Mouse (Mus musculus): ENCODE data around the gene Tnnc1. TPM values are rescaled to one million over a fixed set of nuclear protein-coding genes. Genes with fewer than 3 reads are reported as not detected.

The Tnnc1 gene
- polyA plus RNA-seq, 1 experiment from 2014 or later: 8.9 TPM

DNA sequence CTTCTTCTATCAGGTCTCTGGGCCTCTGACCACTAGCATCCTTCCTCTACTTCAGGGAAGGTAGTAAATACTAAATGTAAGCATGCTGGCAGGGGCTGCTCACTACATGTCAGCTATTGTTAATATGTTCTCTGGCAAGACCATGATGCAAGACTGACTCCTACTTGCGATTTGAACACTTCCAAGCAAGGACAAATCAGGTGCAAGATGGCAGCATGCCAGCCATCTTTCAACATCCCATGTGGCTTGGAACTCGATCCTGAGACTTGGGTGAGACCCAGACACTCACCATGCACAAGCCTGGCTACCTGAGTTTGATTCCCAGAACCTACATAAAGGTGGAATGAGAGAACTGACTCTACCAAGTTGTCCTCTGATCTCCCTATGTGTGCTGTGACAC, 16.2 kb upstream of the Tnnc1 start:
- Histone ChIP-seq H3K9ac (ENCODE audit: low read depth, low read length) (no peak overlapping the region), H3K4me3 (ENCODE audit: low read depth, low read length) (no peak overlapping the region), H3K27ac (ENCODE audit: low read depth, low read length) (no peak overlapping the region), H3K4me1 (replicated peaks; ENCODE audit: control insufficient read depth, insufficient read depth, low read length) (no peaks in the 10 kb centered on the region), H3K9me3 (ENCODE audit: control insufficient read depth, low read length) (no peaks in the 10 kb centered on the region), H3K36me3 (ENCODE audit: control insufficient read depth, insufficient read depth, low read length) (peaks cover 32% of the 10 kb centered on the region), H3K27me3 (ENCODE audit: control insufficient read depth, insufficient read depth, low read length) (no peaks in the 10 kb centered on the region), H3K4me2 (replicated peaks; ENCODE audit: low read depth, low read length) (no peak overlapping the region)
- WGBS: 95% methylated on average over 2 of the region's 2 CpGs
- DNase-seq (ENCODE audit: low spot score) (no peak), ATAC-seq (ENCODE audit: low FRiP score) (no peak)

DNA sequence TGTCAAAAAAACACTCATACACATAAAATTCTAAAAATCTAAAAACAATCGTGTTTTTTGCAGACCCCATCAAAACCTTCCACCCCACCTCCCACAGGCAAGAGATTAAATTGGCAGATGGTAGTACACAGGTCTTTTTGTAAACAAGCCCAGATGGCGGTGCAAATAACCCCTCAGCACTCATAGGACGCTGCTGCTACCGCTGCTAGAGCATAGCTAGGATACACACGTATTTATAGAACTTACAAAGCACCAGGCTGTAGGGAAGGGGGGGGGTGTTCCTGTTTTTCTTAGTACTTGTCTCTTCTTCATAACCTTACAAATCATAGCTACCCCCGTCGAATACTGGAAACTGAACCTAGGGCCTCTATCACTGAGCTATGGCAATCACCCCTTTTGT, 14.3 kb upstream of the Tnnc1 start:
- DNase-seq (ENCODE audit: low spot score) (no peak), ATAC-seq (ENCODE audit: low FRiP score) (no peak)
- H3K9me3 ChIP-seq (ENCODE audit: control insufficient read depth, low read length): no peaks in the 10 kb centered on the region
- H3K4me1 ChIP-seq (replicated peaks; ENCODE audit: control insufficient read depth, insufficient read depth, low read length): no peaks in the 10 kb centered on the region
- H3K36me3 ChIP-seq (ENCODE audit: control insufficient read depth, insufficient read depth, low read length): peaks cover 25% of the 10 kb centered on the region
- 91% methylated on average over 7 of the region's 7 CpGs for WGBS
- no peak overlapping the region for H3K4me3 ChIP-seq (ENCODE audit: low read depth, low read length)
- H3K27me3 ChIP-seq (ENCODE audit: control insufficient read depth, insufficient read depth, low read length): no peaks in the 10 kb centered on the region
- H3K4me2 ChIP-seq (replicated peaks; ENCODE audit: low read depth, low read length): no peak overlapping the region
- no peak overlapping the region for H3K27ac ChIP-seq (ENCODE audit: low read depth, low read length)
- no peak overlapping the region for H3K9ac ChIP-seq (ENCODE audit: low read depth, low read length)

DNA sequence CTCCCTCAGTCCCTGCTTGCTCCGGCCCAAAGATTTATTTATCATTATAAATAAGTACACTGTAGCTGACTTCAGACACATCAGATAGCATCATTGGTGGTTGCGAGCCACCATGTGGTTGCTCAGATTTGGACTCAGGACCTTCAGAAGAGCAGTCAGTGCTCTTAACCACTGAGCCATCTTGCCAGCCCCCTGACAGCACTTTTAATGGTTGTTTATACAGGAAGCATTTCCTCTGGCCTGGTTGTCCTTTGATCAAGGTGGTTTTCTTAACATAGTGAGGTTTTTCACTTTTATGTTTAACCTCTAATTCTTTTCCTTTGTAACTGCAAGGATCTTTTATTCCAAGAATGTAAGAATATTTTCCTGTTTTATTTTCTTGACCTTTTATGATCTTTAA, 13.7 kb upstream of the Tnnc1 start:
- no peak overlapping the region for H3K9ac ChIP-seq (ENCODE audit: low read depth, low read length)
- no peaks in the 10 kb centered on the region for H3K27me3 ChIP-seq (ENCODE audit: control insufficient read depth, insufficient read depth, low read length)
- H3K36me3 ChIP-seq (ENCODE audit: control insufficient read depth, insufficient read depth, low read length): peaks cover 25% of the 10 kb centered on the region
- no peak overlapping the region for H3K27ac ChIP-seq (ENCODE audit: low read depth, low read length)
- no peak for DNase-seq (ENCODE audit: low spot score)
- no peak for ATAC-seq (ENCODE audit: low FRiP score)
- H3K4me2 ChIP-seq (replicated peaks; ENCODE audit: low read depth, low read length): no peak overlapping the region
- no peak overlapping the region for H3K4me3 ChIP-seq (ENCODE audit: low read depth, low read length)
- no peaks in the 10 kb centered on the region for H3K4me1 ChIP-seq (replicated peaks; ENCODE audit: control insufficient read depth, insufficient read depth, low read length)
- H3K9me3 ChIP-seq (ENCODE audit: control insufficient read depth, low read length): no peaks in the 10 kb centered on the region
- WGBS: 97% methylated on average over 2 of the region's 2 CpGs

DNA sequence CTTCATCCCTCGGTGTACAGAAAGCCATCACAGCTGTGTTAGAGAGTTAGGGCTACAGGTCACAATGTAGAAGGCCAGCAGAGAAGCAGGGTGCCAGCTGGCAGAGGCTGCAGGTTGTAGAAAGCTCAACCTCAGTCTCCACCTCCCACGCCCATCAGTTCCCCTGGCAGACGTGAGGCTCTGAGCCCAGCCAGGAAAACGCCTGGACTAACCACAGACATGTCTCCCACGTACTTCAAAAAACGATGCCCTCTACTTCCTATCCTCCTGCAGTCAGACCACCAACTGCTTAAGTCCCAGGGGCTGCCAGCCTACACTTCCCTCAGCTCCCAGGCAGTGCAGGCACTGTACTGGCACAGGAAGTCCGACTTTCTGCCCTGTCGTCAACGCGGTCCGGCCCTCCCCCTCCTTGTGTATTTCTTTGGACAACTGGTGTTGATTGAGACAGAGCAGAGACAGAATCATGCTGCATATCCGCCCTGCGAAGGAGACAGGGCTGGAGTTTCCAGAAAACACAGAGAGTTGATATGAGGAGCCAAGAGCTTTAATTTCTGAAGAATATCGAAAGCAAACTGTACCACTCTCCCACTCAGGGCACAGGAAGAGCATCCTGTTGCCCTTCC, 13.1 kb upstream of the Tnnc1 start:
- no peaks in the 10 kb centered on the region for H3K4me1 ChIP-seq (replicated peaks; ENCODE audit: control insufficient read depth, insufficient read depth, low read length)
- H3K36me3 ChIP-seq (ENCODE audit: control insufficient read depth, insufficient read depth, low read length): peaks cover 25% of the 10 kb centered on the region
- no peaks in the 10 kb centered on the region for H3K27me3 ChIP-seq (ENCODE audit: control insufficient read depth, insufficient read depth, low read length)
- H3K9me3 ChIP-seq (ENCODE audit: control insufficient read depth, low read length): no peaks in the 10 kb centered on the region
- no peak overlapping the region for H3K4me3 ChIP-seq (ENCODE audit: low read depth, low read length)
- H3K4me2 ChIP-seq (replicated peaks; ENCODE audit: low read depth, low read length): no peak overlapping the region
- H3K27ac ChIP-seq (ENCODE audit: low read depth, low read length): no peak overlapping the region
- no peak overlapping the region for H3K9ac ChIP-seq (ENCODE audit: low read depth, low read length)
- DNase-seq (ENCODE audit: low spot score) (no peak), ATAC-seq (ENCODE audit: low FRiP score) (no peak)
- WGBS: 84% methylated on average over 14 of the region's 14 CpGs

DNA sequence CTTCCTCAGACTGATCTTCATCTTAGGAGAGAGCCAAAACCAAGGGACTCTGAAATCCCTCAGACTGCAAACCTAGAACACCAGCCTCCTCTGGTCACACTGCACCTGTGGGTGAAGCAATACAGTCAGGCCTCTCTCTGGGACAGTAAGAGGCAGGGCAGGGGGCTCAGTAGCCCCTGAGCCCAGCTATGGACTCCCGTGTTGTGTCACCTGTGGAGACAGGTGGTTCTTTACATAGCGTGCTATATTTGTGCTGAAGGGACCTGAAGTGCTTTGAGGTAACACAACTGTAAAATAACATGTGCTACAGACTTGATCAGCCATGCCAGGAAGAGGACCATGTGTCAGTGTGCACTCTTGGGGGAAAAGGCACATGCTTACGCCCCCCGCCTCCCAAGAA, 12.6 kb upstream of the Tnnc1 start:
- ATAC-seq (ENCODE audit: low FRiP score) (no peak), DNase-seq (ENCODE audit: low spot score) (no peak)
- no peaks in the 10 kb centered on the region for H3K4me1 ChIP-seq (replicated peaks; ENCODE audit: control insufficient read depth, insufficient read depth, low read length)
- no peak overlapping the region for H3K9ac ChIP-seq (ENCODE audit: low read depth, low read length)
- no peak overlapping the region for H3K27ac ChIP-seq (ENCODE audit: low read depth, low read length)
- no peak overlapping the region for H3K4me3 ChIP-seq (ENCODE audit: low read depth, low read length)
- H3K36me3 ChIP-seq (ENCODE audit: control insufficient read depth, insufficient read depth, low read length): peaks cover 23% of the 10 kb centered on the region
- WGBS: 93% methylated on average over 4 of the region's 4 CpGs
- H3K4me2 ChIP-seq (replicated peaks; ENCODE audit: low read depth, low read length): no peak overlapping the region
- no peaks in the 10 kb centered on the region for H3K9me3 ChIP-seq (ENCODE audit: control insufficient read depth, low read length)
- no peaks in the 10 kb centered on the region for H3K27me3 ChIP-seq (ENCODE audit: control insufficient read depth, insufficient read depth, low read length)

DNA sequence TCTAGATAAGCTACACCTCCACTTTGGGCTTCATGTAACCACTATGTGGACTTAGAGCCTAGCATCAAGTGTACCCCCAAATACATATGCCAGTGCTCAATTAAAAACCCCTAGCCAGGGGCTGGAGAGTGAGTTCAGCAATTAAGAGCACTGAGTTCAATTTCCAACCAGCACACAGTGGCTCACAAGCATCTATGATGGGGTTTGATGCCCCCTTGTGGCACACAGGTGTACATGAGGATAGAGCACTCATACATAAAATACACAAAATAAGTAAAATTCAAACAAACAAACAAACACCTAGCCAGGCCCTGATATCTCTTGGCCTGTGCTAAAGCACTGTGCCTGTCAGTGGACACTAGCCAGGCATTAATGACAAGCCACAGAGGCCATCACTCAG, 12.1 kb upstream of the Tnnc1 start:
- Histone ChIP-seq H3K4me1 (replicated peaks; ENCODE audit: control insufficient read depth, insufficient read depth, low read length) (no peaks in the 10 kb centered on the region), H3K36me3 (ENCODE audit: control insufficient read depth, insufficient read depth, low read length) (peaks cover 18% of the 10 kb centered on the region), H3K27me3 (ENCODE audit: control insufficient read depth, insufficient read depth, low read length) (no peaks in the 10 kb centered on the region), H3K9me3 (ENCODE audit: control insufficient read depth, low read length) (no peaks in the 10 kb centered on the region), H3K4me3 (ENCODE audit: low read depth, low read length) (no peak overlapping the region), H3K27ac (ENCODE audit: low read depth, low read length) (no peak overlapping the region), H3K9ac (ENCODE audit: low read depth, low read length) (no peak overlapping the region), H3K4me2 (replicated peaks; ENCODE audit: low read depth, low read length) (no peak overlapping the region)
- DNase-seq (ENCODE audit: low spot score): peak; percentile 26
- no peak for ATAC-seq (ENCODE audit: low FRiP score)

DNA sequence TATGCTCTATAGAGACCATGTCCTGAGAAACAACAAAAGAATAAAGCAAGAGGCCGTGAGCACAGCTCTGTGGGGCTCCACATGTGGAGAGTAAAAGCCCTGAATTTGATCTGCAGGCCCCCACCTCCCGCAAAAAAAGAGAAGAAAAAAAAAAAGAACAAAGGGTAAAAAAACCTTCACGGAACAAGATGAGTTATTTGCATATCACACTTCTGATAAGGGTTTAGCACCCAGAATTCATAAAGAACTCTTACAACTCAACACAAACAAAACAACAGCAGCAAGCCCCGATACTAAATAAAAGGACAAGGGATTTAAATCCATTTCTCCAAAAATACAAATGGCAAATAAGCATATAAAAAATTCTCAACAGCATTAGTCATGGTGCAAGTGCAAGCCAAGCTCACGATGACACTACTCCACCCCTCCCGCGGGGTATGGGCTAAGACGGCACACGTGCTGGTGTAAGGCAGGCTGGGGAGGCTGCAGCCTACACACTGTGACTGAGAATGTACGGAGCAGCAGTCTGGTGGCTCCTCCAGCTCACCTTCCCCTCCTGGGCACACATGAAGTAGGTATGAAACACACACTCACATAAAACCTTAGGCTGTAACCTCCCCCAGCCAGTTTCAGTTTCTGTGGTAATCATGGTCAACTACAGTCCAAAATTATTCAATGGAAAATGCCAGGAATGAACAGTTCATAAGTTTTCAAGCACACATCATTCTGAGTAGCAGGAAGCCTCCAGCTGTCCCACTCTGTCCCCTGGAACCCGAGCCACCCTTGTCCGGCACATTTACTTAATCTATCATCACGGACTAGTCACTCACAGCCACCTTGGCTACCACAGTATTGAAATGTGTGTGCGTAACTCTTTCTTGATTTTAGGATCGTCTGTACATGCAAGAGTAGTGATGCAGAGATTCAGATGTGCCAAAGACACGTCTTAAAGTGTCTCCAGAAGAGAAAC, 10.3 kb upstream of the Tnnc1 start:
- H3K4me3 ChIP-seq (ENCODE audit: low read depth, low read length): no peak overlapping the region
- 77% methylated on average over 16 of the region's 16 CpGs for WGBS

DNA sequence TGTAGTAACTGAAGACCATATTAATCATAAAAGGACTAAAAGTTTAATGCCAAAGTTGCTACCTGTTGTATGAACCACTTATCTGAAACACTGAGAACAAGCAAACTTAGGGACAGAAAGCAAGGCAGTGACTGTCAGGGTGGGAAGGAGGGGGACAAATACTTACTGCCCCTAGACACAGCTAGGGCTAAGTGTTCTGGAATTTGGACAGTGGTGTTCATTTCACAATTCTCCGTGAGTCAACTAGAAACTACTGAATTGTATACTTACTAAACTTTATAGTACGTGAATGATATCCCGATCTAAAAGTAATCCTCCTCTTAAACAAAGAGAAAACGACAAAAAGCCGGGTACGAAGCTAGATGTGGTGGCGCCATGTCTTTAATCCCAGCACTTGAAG, 8.5 kb upstream of the Tnnc1 start:
- H3K4me2 ChIP-seq (replicated peaks; ENCODE audit: low read depth, low read length): no peak overlapping the region
- 97% methylated on average over 7 of the region's 7 CpGs for WGBS
- H3K27ac ChIP-seq (ENCODE audit: low read depth, low read length): no peak overlapping the region
- no peak for DNase-seq (ENCODE audit: low spot score)
- H3K27me3 ChIP-seq (ENCODE audit: control insufficient read depth, insufficient read depth, low read length): no peaks in the 10 kb centered on the region
- ATAC-seq (ENCODE audit: low FRiP score): no peak
- H3K9ac ChIP-seq (ENCODE audit: low read depth, low read length): no peak overlapping the region
- H3K4me3 ChIP-seq (ENCODE audit: low read depth, low read length): no peak overlapping the region
- no peaks in the 10 kb centered on the region for H3K9me3 ChIP-seq (ENCODE audit: control insufficient read depth, low read length)
- H3K4me1 ChIP-seq (replicated peaks; ENCODE audit: control insufficient read depth, insufficient read depth, low read length): 0 out of 2 replicates have a peak, but pooled peaks cover 2% of the 10 kb centered on the region
- H3K36me3 ChIP-seq (ENCODE audit: control insufficient read depth, insufficient read depth, low read length): peaks cover 21% of the 10 kb centered on the region

More for the DNA sequence above, 10.3 kb upstream of the Tnnc1 start:
- Histone ChIP-seq H3K9me3 (ENCODE audit: control insufficient read depth, low read length) (no peaks in the 10 kb centered on the region), H3K9ac (ENCODE audit: low read depth, low read length) (no peak overlapping the region), H3K4me2 (replicated peaks; ENCODE audit: low read depth, low read length) (no peak overlapping the region), H3K27me3 (ENCODE audit: control insufficient read depth, insufficient read depth, low read length) (no peaks in the 10 kb centered on the region), H3K4me1 (replicated peaks; ENCODE audit: control insufficient read depth, insufficient read depth, low read length) (no peaks in the 10 kb centered on the region), H3K27ac (ENCODE audit: low read depth, low read length) (no peak overlapping the region), H3K36me3 (ENCODE audit: control insufficient read depth, insufficient read depth, low read length) (peaks cover 18% of the 10 kb centered on the region)
- ATAC-seq (ENCODE audit: low FRiP score): no peak
- DNase-seq (ENCODE audit: low spot score): no peak

DNA sequence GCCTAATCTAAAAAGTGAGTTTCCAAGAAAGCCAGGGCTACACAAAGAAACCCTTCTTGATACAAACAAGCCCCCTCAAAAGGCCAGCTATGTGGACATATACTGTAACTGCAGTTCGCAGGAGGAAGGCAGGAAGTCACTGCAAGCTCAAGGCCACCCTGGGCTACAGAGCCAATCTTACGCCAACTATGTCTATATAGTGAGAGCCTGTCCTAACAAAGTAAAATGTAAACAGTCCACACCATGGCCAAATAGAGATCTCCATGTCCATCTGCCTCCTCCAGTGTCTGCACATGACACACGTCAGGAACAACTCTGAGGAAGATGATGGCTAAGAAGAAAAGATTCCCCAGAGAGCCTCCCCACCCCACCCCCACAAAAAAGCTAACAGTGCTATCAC, 8.1 kb upstream of the Tnnc1 start:
- Histone ChIP-seq H3K4me1 (replicated peaks; ENCODE audit: control insufficient read depth, insufficient read depth, low read length) (peaks cover 5% of the 10 kb centered on the region; the same call in 1 of the 2 replicates), H3K27ac (ENCODE audit: low read depth, low read length) (no peak overlapping the region), H3K36me3 (ENCODE audit: control insufficient read depth, insufficient read depth, low read length) (peaks cover 21% of the 10 kb centered on the region), H3K27me3 (ENCODE audit: control insufficient read depth, insufficient read depth, low read length) (no peaks in the 10 kb centered on the region), H3K9me3 (ENCODE audit: control insufficient read depth, low read length) (no peaks in the 10 kb centered on the region), H3K9ac (ENCODE audit: low read depth, low read length) (no peak overlapping the region), H3K4me2 (replicated peaks; ENCODE audit: low read depth, low read length) (no peak overlapping the region), H3K4me3 (ENCODE audit: low read depth, low read length) (no peak overlapping the region)
- ATAC-seq (ENCODE audit: low FRiP score) (no peak), DNase-seq (ENCODE audit: low spot score) (no peak)
- 90% methylated on average over 3 of the region's 3 CpGs for WGBS
